Mouse (Mus musculus) kidney, adult 2 months (tissue): ENCODE measurements around the gene Snta1. TPM values are rescaled to one million over a fixed set of nuclear protein-coding genes. Genes with fewer than 3 reads are reported as not detected.
A peak's percentile ranks its signal among the peaks of the same experiment; 100 is the strongest.

Source experiments
- DNase-seq: peaks from one replicate; pipeline ENCODE4 v3.0.0; 2021
- H3K27ac ChIP-seq: fragments of 200-500 bp; 2 replicates; pipeline ENCODE4 v1.5.1; 2012; ENCODE audit warnings: low read depth, low read length, control low read depth, inconsistent platforms; ENCODE audit not compliant: insufficient read depth
- H3K27me3 ChIP-seq: fragments of 200-500 bp; replicated peaks from 2 replicates; pipeline ENCODE4 v1.6.1; 2012; ENCODE audit warnings: mild to moderate bottlenecking, moderate library complexity, low read length, inconsistent platforms; ENCODE audit not compliant: control insufficient read depth, insufficient read depth
- H3K36me3 ChIP-seq: fragments of 200-500 bp; 2 replicates; pipeline ENCODE4 v1.6.1; 2012; ENCODE audit warnings: mild to moderate bottlenecking, moderate library complexity, low read length, inconsistent platforms; ENCODE audit not compliant: control insufficient read depth, insufficient read depth
- H3K4me1 ChIP-seq: fragments of 200-500 bp; 2 replicates; pipeline ENCODE4 v1.6.1; 2011; ENCODE audit warnings: low read length; ENCODE audit not compliant: control insufficient read depth, insufficient read depth
- H3K4me3 ChIP-seq: fragments of 200-500 bp; 2 replicates; pipeline ENCODE4 v1.5.1; 2011; ENCODE audit warnings: mild to moderate bottlenecking, low read depth, low read length, control low read depth; ENCODE audit not compliant: insufficient read depth
- CTCF ChIP-seq: fragments of 200-500 bp; conservative IDR thresholded peaks from 2 replicates; pipeline ENCODE4 v1.5.1; 2011; ENCODE audit warnings: low read depth, mild to moderate bottlenecking, control low read depth, low read length, moderate library complexity, mixed read lengths; ENCODE audit not compliant: insufficient read depth, insufficient read length
- POLR2A ChIP-seq: fragments of 200-500 bp; IDR thresholded peaks from one replicate; pipeline ENCODE4 v1.6.1; 2011; ENCODE audit warnings: low read depth, low read length, control low read depth
- WGBS: fragments of 180-500 bp; shearing (Covaris S2); methylation state at CpG from one replicate; pipeline ENCODE4 v1.1.7; 2018; 5-methylcytosine and 5-hydroxymethylcytosine counted together
- polyA plus RNA-seq: library from polyadenylated mRNA; depleted of rRNA; stranded (reverse); fragments of >200 nt; gene quantifications from 2 replicates; pipeline ENCODE4 v1.2.3, GENCODE M21; 2012

Gene Snta1
- polyA plus RNA-seq, 1 experiment: 60.5 TPM

GRCm38 (mm10) chr2:154394602-154395001, 13.3 kb downstream of the Snta1 start:
- TF ChIP-seq CTCF: no peak
- no peak for TF ChIP-seq POLR2A
- H3K27me3 ChIP-seq: no peaks in the 10 kb centered on the region
- H3K4me1 ChIP-seq: peaks cover 26% of the 10 kb centered on the region
- DNase-seq: peak; percentile 52
- H3K27ac ChIP-seq: no peak overlapping the region
- 58% methylated on average over 3 of the region's 3 CpGs for WGBS
- no peaks in the 10 kb centered on the region; the same call in 1 of the 2 replicates for H3K36me3 ChIP-seq
- no peak overlapping the region for H3K4me3 ChIP-seq

GRCm38 (mm10) chr2:154390180-154390964, 17.5 kb downstream of the Snta1 start:
- H3K36me3 ChIP-seq: no peaks in the 10 kb centered on the region
- peaks cover 19% of the 10 kb centered on the region for H3K4me1 ChIP-seq
- TF ChIP-seq CTCF: no peak
- TF ChIP-seq POLR2A: no peak
- peak; percentile 99 for DNase-seq
- no peak overlapping the region for H3K4me3 ChIP-seq
- H3K27ac ChIP-seq: peak overlapping the region; percentile 72
- H3K27me3 ChIP-seq: no peaks in the 10 kb centered on the region
- 12% methylated on average over 11 of the region's 11 CpGs for WGBS

GRCm38 (mm10) chr2:154379103-154379502, 28.8 kb downstream of the Snta1 start:
- no peak for DNase-seq
- no peak for TF ChIP-seq POLR2A
- TF ChIP-seq CTCF: no peak
- peaks cover 2% of the 10 kb centered on the region; the same call in 1 of the 2 replicates for H3K4me1 ChIP-seq
- no peaks in the 10 kb centered on the region; the same call in 1 of the 2 replicates for H3K36me3 ChIP-seq
- no peak overlapping the region for H3K27ac ChIP-seq
- H3K27me3 ChIP-seq: no peaks in the 10 kb centered on the region
- 87% methylated on average over 7 of the region's 7 CpGs for WGBS
- no peak overlapping the region for H3K4me3 ChIP-seq

GRCm38 (mm10) chr2:154374807-154375601, 32.9 kb downstream of the Snta1 start:
- H3K36me3 ChIP-seq: no peaks in the 10 kb centered on the region
- TF ChIP-seq POLR2A (no peak), CTCF (no peak)

GRCm38 (mm10) chr2:154373961-154374632, 33.8 kb downstream of the Snta1 start:
- no peaks in the 10 kb centered on the region for H3K27me3 ChIP-seq
- no peak overlapping the region for H3K4me3 ChIP-seq
- no peak overlapping the region for H3K27ac ChIP-seq
- H3K4me1 ChIP-seq: peaks cover 6% of the 10 kb centered on the region; the same call in 1 of the 2 replicates
- DNase-seq: peak; percentile 70
- H3K36me3 ChIP-seq: no peaks in the 10 kb centered on the region
- TF ChIP-seq CTCF (peak; percentile 59), POLR2A (no peak)
- WGBS: 55% methylated on average over 6 of the region's 6 CpGs

More at GRCm38 (mm10) chr2:154374807-154375601, 32.9 kb downstream of the Snta1 start:
- H3K4me1 ChIP-seq: peaks cover 6% of the 10 kb centered on the region; the same call in 1 of the 2 replicates
- H3K27me3 ChIP-seq: no peaks in the 10 kb centered on the region
- H3K27ac ChIP-seq: no peak overlapping the region
- no peak overlapping the region for H3K4me3 ChIP-seq
- 77% methylated on average over 6 of the region's 6 CpGs for WGBS
- DNase-seq: peak; percentile 32

GRCm38 (mm10) chr2:154372842-154373500, 34.9 kb downstream of the Snta1 start, which contains the start of gene Cdk5rap1:
TSS of gene Cdk5rap1 (minus strand) at chr2:154373010.
- DNase-seq: no peak
- H3K4me3 ChIP-seq: peak within 1 kb of the TSS; percentile 97
- peaks cover 6% of the 10 kb centered on the region; the same call in 1 of the 2 replicates for H3K4me1 ChIP-seq
- H3K27ac ChIP-seq: peak within 1 kb of the TSS; percentile 81
- WGBS: 17% methylated on average over 9 of the region's 9 CpGs
- 0 out of 2 replicates have a peak, but pooled peaks cover 2% of the 10 kb centered on the region for H3K36me3 ChIP-seq
- no peaks in the 10 kb centered on the region for H3K27me3 ChIP-seq
- TF ChIP-seq POLR2A: no peak
- TF ChIP-seq CTCF: no peak
